Mouse (Mus musculus) T-cell, adult 2 months (primary cell): Measurements from ENCODE around the gene Lgi2.

Experiments used
- DNase-seq: peaks from one replicate; pipeline ENCODE4 v3.0.0; 2022; ENCODE audit warnings: low spot score

Gene Lgi2

DNA sequence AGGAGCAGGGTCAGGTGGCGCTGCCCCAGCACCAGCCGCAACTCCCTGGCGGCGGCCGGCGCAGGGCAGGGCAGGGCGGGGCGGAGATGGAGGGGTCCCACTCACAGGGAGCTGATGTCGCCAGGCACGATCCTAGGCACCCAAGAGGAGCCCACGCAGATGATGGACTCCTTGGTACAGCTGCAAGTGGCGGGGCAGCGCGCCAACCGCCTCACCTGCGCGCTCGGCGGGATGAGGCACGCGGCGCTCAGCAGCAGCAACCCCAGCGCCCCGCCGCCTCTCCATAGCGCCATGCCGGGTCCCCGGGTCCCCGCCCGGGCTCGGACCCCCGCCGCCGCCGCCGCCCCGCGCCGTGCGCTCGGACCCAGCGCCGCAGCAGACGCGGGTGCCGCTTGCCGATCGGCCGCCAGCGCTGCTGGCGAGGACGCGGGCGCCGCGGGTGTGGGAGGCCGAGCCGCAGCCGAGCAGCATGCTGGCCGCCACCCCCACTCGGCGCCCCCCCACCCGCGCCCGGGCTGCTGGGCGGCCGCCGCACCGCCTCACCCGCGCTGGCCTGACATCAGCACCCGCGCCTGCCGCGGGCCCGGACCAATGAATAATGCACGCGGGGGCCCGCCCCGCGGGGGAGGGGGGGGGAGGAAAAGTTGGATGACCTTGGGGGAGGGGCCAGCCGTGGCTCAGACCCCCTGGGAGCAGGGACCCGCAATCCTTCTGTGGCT lies at the start of gene Lgi2:
TSS of gene Lgi2 (minus strand) at position 650 of the 719 bp plus-strand sequence.
- no peak for DNase-seq

DNA sequence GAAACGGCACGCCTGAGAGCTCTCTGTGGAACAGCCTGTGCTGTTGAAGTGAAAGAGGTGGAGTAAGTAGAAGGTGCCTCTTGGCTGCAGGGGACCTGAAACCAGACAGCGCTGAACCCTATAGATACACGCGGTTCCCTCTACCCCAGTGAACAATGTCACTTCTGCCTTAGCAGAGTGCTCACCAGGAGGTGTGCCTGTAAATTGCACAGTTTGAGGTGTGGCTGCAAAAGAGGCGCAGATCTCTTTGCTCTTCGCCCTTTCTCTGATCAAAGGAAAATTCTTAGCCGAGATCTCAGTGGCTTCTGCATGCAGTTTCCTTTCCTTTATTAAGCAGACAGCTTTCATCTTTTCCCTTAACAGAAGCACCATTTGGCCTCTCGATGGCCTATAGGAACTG lies 49.2 kb upstream of the Lgi2 start:
- no peak for DNase-seq

DNA sequence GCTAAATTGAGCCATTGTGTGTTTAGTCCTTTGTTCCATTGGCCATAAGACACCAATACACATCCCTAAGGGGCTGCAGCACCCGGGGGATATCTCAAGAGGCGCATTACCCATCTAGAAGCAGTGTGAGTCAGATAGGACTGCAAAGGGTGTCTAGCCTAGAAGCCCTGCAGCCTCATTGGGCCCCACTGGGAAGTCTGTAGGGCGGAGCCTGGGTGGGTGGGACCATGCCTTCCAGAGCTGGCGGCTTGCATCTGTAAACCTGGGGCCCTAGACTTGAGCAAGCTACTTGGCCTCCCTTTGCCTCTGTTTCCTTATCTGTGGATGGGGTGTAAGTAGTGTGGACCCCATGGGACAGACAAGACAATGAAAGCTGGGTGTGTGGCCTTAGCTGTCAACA lies 48.4 kb upstream of the Lgi2 start:
- no peak for DNase-seq

DNA sequence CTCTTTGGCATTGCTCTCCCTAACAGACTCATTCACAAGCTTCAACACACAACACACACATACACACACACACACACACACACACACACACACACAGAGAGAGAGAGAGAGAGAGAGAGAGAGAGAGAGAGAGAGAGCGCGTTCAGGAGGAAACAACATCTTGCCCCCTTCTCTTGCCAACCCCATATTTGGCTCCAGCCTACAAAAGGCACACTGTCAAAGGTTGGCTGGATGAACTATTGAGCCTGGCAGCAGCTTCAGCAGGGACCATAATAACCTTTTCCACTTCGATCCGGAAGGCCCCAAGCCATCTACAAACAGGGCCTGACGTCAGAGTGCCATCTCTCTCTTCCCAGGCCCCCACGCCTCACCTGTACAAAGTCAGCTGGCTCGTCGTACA lies 46.5 kb upstream of the Lgi2 start:
- no peak for DNase-seq

DNA sequence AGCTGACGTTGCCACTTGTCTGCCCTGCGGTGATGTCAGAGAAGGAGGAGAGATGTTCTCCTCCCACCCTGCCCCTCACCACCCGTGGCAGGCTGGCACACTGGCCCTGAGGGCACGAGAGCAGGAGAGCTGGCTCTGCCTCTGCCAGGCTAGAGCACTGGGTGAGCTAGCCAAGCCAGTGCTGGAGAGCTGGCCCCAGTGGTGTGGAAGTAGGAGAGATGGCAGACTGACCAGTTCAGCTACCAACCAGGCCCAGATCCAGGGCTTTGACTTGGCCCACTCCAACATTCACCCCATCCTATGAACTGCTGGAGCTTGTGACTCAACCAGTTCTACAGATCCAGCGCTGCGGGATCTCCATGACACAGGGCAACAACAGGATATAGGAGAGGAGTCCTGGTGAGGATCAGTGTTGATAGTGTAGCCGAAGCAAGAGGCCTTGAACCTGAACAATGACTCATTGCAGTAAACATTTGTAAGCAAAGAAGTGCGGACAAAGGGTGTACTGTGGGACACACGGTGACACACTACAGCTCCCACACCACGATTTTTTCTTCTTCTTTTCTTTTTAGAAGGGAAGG lies 45.1 kb upstream of the Lgi2 start:
- DNase-seq: no peak

DNA sequence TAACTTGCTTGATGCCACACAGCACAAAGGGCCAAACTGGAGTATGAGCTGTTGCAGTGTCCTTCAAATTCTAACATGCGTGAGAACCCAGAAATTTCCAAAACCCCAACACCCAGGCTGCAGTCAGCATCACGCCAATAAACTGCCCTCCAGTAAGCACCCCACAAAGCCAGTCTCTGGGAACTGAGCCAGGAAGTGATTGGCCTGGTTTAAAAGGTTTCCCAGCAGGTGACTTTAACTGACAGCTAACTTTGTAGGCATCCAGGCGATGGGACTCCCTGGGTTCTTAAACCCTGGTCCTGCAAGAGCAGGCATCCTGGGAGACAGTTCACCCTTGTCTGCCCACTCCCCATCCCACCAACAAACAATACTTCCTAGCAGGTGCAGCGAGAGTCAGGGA lies 44.0 kb upstream of the Lgi2 start:
- DNase-seq: no peak

DNA sequence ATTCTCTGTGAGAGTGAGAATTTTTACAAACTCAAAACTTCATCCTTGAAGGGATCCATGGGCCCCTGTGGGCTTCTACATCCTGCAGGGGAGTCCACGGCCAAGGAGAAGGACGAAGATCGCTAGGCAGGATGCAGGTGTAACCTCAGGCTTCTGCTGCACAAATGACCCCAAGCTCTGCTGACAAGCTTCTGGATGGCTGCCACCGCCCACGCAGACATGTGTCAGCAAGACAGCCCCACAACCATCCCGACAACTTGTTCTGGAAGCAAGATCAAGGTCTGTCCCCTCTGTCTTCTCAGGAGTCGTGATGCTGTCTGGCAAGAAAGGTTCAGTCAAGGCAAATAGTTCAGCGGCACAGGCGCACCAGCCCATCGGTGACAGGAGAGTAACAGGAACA lies 43.4 kb upstream of the Lgi2 start:
- DNase-seq: no peak

DNA sequence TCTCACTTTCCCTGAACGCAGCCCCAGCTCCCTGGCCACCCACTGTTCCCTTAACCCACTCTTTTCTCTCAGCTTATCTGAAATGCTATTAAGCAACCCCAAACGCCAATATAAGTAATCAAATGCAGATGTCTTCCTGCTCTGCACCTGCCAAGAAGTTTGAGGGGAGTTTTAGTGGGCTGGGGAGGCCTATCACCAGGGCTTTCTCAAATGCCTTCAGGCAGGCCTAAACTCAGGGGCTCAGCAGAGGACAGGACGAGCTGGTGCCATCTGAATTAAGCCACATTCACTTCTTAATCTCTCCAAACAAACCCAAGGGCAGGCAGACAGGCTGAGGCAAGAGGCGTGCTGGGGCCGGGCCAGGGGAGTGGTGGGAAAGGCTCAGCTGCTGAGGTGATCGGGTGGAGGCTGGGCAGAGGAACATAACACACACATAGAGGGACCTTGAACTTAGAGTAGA lies 38.4 kb upstream of the Lgi2 start:
- DNase-seq: no peak

DNA sequence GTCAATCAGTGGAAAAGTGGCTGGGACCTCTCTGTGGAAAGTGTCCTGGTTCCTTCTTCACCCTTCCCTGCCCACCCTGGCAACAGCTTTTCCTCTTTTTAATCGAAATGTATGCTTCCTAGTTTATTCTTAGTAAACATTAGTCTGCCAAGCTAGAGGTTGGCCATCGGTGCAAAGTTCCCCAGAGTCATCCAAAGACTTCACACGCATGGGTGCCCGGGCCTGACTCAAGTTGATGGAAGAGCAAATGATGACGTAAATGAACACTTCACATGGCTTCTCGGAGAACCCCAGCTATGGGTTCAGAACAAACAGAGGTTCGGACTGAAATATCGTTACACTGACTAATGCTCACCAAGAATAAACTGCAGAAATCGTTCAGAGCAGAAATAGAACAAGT lies 24.4 kb upstream of the Lgi2 start:
- no peak for DNase-seq

DNA sequence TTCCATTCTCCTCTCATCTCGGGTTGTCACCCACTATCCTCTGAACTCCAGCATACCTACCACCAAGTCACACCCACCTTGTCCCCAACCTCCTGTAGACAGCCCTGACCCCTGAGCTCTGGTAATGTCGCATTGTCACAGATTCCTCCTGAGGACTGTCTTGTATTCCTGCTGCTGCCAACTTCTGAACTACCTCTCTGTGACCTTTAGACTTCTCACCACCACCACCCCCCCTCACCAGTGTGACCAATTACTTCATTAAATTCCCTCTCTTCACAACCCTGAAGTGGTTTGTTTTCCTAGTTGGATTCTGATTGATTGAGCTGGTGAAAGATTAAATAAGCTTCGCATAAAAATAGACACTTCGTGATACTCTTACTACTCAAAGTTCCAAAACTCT lies 22.4 kb upstream of the Lgi2 start:
- no peak for DNase-seq

DNA sequence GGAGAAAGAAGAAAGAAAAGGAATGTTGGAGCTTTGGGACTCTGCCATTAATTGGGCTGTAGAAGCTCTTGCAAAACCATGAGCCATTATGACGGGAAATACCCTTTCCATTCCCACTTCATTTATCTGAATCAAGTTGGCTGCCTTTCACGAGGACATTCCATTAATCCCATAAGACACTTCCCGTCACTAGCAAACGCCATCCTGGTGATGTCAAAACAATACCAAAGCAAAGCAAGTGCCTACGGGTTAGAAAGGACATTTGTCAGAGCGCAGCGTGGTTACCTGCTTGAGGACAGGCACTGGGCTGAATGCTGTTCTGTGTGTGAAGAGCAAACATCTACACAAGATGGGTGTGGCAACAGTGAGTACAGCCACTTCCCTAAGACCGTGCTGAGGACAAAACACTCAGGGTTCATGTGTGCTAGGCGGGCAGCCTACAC lies 21.1 kb upstream of the Lgi2 start:
- no peak for DNase-seq

DNA sequence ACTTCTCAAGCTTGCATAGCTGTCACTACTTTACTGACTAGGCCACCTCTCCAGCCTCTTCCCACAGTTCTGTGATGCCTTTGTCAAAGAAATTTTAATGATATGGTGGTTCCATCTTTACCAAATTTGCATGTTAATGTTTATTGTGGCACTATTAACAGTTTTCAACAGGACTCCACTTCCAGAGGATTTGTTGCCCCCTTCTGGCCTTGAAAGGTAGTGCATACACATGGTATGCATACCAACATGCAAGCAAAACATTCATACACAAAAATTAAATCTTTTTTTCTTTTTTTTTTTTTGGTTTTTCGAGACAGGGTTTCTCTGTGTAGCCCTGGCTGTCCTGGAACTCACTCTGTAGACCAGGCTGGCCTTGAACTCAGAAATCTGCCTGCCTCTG lies 6.3 kb upstream of the Lgi2 start:
- DNase-seq: no peak

DNA sequence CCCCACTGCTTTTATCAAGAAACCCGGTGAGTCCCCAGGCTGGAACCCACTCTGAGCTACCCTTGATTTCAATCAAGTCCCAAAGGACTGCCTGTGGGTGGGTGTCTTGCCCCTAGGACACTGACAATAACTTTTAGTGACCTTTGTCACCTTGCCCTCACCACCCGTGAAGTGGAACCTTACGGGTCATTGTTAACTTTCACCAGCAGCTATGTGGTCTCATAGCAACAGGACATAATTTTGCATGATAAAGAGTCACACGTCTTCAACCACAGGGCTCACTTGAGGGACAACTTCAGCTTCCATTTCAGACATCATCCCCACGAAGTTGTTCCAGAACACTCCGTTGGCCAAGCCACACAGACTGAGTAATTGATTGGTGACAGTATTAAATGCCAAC lies 4.5 kb upstream of the Lgi2 start:
- DNase-seq: no peak

DNA sequence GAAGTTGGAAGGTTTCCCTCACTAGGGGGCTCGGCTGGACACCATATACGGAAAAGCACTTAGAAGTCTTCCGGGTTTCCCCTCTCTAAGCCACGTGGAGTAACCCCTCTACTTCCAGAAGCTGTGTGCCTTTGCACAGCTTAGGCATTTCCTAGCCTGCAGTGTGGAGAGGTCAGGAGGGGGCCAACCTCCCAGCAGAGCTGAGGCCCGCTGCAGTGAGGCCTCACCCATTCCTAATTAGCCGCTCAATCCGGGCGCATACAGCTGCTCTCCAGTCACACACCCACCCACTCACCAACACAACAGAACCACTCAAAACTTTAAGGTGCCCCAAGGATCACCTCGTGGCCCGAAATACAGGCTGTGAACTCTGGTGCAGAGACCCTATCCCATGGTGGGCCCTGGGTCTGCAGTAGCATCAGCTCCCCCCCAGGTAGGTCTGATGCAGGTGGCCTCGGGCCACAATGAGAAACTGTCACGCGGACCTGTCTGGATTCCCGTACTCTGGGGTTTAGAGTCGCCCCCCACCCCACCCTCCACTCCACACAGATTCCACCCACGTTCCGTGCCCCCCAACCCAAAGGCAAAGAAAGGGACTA lies 949 bp downstream of the Lgi2 start:
- no peak for DNase-seq

DNA sequence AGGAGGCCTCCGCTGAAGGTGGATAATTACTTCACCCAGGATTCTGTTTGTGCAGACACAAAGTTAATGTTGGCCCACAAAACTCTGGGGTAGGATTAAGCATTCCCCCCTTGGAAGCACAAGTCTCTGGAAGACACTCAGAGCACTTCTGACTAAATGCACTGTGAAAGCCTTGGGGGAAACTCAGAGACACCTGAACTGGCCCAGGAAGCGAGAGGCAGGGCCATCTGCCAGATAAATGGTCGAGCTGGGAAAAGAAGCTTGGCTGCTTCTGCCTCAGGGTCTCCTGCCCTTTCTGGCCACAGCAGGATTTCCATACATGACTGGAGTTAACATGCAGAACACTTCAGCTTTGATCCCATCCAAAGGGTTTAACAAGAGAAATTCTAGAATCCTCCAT lies 1.9 kb downstream of the Lgi2 start:
- no peak for DNase-seq

DNA sequence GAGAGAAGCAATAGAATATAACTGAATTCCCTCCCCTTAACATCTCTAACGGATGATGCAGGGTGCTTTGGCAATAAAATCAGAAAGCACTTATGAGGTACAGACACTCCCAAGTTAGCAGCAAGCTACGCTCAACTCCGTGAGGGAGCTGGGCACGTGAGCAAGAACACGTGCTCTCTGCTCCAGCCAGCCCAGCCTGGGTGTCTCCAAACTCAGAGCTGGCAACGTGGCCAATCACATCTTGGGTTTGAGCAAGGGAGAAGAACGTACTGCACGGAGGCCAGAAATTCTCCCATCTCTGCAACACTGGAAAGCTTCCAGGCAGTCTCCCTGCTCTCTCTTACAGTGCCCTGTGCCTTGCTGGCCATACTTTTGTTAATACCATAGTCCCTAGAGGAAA lies 6.0 kb downstream of the Lgi2 start:
- DNase-seq: no peak

DNA sequence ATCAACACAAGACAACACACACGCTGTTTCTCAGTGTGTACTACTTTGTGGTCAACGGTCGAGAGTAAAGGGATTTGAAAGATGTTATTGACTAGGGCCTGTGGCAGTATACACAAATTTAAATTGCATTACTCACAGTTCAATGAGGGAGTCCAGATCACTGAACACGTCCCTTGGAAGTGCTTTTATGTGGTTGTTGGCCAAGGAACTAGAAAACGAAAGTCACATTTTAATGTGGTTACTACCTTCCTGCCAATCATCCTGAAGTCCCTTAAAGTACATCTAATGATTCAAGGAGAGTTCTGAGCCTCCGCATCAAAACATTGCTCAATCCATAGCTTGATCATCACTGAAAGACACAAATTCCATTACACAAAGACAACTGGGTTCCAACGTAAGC lies 10.7 kb downstream of the Lgi2 start:
- DNase-seq: no peak

DNA sequence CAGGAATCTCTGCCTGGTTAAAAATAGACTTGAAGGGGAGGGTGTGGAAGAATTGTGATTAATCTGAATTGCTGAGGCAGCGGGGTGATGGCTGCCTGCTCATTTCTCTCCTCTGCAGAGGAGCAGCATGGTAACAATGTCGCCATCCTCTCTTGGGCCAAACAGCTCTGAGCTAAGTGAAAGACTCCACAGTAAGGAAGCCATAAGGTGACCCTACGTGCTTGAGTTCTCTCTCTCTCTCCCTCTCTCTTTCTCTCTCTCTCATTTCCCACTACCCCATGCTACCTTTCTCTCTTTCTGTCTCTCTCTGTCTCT lies 15.0 kb downstream of the Lgi2 start:
- no peak for DNase-seq

DNA sequence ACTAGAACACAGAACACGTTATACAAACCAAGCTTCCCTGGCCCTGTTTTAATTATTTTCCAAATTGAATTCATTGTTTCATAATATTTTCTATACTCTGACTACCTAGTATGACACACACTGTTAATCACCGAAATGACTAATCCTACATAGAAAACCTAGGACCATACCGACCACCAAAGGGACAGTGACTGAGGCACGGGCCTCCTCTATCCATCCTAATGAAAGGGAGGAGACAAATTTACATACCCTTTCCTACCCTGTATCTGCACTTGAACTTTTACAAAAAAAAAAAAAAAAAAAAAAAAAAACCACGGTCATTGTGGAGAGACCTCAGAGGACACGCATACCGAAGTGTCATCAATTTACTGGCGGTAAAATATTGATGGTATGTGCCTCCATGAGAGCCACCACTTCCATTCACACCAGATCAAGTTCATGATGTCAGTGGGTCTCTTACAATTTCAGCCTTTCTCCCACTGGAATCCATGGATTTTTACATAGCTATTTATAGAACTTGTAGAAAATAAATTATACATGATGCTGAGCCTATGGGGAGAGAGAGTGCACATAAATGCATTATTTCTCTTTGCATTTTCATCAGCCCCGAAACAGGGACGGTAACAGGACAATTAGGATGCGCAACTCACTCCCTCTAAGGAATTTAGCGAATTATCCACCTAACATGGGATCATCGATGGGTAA lies 15.5 kb downstream of the Lgi2 start:
- DNase-seq: no peak

DNA sequence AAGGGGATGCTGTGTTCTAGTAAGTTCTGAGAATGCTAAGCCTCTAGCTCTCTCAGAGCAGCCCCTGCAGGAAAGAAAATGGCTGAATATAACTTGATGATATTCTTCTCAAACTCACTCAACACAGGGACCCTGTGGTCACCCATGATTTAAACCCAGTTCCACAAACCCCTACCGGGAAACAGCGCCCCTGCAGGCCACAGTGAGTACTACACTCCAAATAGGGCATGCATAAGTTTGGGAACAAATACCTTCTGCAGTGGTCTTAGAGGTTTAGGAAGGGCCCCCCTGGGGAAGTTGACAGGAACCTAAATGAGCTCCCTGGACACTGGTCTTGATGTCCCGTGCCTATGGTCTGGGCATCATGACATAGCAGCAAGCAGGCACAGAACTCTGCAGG lies 19.3 kb downstream of the Lgi2 start:
- DNase-seq: no peak

DNA sequence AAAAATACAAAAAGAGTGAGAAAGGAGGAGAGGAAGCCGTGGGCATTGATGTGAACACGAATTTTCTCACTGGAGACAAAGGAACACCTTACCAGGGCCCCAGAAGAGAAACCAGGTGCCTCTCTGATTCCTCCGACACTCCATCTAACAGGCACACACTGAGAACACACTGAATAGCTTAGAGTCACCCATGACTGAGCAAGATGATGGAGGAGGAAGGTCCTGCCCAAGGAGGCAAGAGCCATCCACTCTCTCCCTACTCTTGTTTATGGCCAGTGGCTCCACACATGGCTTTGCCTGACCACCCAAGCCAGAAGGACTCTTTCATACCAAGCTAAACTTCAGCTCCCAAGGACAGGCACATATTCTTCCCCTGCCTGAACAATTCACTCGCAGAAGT lies 22.5 kb downstream of the Lgi2 start:
- no peak for DNase-seq

DNA sequence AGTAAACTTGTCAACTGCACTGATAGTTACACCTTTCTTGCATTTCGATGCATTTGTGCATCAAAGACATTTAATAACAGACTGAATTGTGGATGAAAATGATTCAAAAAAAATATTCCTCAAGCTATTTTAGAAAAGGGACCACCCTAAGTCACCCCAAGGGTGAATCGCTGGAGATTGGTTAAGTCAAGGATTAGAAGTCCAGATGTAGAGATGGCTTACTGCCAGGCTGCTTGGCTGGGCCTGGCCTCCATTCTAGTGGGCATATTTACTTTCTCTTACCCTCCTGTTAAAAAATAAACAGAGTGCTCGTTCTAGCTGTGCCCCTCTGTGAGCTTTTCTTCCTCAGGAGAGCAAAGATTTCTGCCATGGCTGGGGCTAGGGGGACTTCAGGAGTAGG lies 26.1 kb downstream of the Lgi2 start:
- no peak for DNase-seq

DNA sequence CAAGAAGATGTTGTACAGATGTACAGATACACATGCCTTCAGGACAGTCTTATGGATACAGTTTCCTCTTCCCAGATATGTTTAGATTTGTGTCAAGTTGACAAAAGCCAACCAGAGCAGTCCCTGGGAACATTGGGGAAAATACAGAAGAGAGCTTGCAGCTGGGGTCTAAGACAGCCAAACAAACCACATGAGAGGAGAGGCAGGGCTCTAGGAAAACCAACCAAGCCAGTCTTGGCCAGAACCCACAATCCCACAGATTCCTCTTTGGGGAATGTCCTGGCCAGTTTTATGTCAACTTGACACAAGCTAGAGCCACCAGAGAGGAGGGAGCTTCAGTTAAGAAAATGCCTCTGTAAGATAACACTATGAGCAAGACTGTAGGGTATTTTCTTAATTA lies 26.8 kb downstream of the Lgi2 start:
- no peak for DNase-seq
